Mouse (Mus musculus) C2C12 (cell line): ENCODE results near the gene Rfc4.

Experiments used
- CTCF ChIP-seq: IDR thresholded peaks from one replicate; pipeline ENCODE4 v1.5.1; 2011; ENCODE audit not compliant: control insufficient read depth, insufficient read depth, insufficient read length
- MYOD1 ChIP-seq: IDR thresholded peaks from one replicate; pipeline ENCODE4 v1.6.1; 2011; ENCODE audit warnings: low read depth; ENCODE audit not compliant: control insufficient read depth, insufficient read length

- TF ChIP-seq CTCF (no peak), MYOD1 (no peak)
Measured at GRCm38 (mm10) chr16:23167079-23167478, 39.5 kb upstream of the Rfc4 start.
